Mouse (Mus musculus): ENCODE measurements around the gene Ccdc159.
A peak's percentile ranks its signal among the peaks of the same experiment; 100 is the strongest.

Ccdc159 gene

DNA sequence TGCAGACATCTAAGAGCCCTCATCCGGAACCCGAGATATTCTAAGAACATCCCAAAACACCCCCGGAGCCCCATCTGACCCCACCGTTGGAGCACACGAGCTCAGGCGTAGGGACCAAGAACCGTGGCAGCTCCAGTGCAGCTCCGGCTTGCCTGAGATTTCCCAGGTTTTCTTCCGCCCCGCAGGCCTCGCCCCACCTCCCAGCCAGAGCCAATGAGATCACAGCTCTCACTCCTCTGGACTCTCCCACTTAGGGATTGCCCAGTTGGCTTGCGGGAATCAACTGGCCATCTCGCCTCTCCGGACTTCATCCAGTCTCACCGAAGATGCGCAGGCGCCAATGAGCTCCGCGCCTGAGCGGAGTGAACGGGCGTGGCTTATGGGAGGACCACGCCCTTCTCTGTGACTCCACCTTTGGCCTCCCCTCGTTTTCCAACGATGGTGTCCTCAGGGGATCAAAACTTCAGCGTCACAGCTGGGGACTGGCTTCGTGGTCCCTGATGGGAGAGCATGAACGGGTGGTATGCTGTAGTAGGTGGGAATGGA, at the start of gene Ccdc159, which contains the start of gene Tmem205:
TSS of gene Ccdc159 (plus strand) at position 264 of the 546 bp plus-strand sequence.
TSS of gene Tmem205 (minus strand) at position 349 of the 546 bp plus-strand sequence.
- DNase-seq (ENCODE audit: low read depth, low spot score): peak; percentile 53

DNA sequence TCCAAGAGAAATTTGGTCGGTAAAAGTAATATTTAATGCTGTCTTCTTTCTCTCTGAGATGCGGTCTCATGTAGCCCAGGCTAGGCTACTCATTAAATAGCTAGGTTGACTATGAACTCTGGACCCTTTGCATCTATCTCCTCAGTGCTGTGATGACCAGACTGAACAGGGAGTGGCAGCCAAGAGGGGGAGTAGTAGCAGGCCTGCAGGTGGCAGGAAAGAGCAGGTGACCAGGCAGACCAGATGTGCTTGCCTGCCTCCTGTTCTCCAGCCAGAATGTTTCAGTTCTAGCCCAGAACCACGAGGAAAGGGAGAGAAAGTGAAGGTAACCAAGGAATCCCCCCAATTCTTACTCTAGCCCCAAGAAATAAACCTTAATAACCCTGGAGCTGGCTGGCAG, 38.0 kb upstream of the Ccdc159 start:
- peak; percentile 10 for DNase-seq (ENCODE audit: low read depth, low spot score)

DNA sequence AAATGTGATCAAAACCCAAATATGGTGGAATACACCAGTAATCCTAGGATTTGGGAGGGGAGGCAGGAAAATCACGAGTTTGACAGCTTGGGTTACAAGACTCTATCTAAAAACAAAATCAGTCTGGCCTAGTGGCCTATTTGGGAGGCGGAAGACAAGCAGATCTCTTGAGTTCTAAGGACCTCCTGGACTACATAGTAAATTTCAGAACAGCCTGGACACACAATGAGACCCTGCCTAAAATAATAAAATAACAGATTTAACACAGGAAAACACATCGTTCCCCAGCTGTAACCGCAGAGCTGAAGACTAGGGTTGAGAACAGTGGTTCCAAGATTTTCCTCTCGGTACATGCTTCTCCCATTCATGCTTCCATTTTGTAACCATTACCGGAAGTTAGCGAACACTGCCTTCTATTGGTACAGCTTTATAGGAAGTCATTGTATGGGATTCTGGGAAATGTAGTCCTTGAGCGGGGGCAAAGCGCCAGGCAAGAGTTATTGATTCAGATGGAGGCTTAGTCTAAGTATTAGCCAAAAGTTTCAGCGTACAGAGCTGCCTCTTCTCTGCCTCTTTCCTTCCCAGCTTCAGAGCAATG, 25.9 kb upstream of the Ccdc159 start:
- peak; percentile 78 for DNase-seq (ENCODE audit: low read depth, low spot score)

DNA sequence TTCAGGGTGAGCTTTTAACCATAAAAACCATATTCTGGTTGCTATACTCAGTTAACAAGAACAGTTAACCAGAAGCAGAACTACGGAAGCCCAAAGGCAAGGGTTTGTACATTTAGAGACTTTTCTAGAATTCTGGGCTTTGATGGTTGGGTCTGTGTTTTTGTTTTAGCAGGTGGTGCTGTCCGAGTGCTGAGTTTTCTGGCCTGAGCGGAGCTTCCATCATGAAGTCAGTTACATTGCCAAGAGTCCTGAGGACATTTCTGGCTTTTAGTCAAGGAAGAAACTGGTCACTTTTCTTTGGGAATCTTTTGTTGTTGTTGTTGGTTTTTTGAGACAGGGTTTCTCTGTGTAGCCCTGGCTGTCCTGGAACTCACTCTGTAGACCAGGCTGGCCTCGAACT, 23.2 kb upstream of the Ccdc159 start:
- no peak for DNase-seq (ENCODE audit: low read depth, low spot score)

DNA sequence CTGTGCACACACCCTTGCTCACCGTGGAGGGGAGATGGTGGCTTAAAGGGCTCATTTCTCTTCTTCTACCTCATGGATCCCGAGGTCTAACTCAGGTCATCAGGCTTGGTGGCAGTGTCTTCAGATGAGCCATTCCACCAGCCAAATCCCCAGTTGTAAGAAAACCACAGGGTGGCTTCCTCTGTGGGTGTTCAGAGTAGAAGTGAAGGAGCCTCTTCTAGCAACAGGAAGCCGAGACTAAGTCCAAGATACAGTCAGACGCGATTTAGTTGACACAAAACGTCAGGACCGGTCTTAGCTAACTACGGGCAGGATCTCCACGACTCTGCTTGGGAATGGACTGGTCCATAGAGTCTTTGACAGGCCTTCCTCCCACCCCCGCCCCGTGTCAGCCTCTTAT, 19.1 kb upstream of the Ccdc159 start:
- peak; percentile 30 for DNase-seq (ENCODE audit: low read depth, low spot score)

DNA sequence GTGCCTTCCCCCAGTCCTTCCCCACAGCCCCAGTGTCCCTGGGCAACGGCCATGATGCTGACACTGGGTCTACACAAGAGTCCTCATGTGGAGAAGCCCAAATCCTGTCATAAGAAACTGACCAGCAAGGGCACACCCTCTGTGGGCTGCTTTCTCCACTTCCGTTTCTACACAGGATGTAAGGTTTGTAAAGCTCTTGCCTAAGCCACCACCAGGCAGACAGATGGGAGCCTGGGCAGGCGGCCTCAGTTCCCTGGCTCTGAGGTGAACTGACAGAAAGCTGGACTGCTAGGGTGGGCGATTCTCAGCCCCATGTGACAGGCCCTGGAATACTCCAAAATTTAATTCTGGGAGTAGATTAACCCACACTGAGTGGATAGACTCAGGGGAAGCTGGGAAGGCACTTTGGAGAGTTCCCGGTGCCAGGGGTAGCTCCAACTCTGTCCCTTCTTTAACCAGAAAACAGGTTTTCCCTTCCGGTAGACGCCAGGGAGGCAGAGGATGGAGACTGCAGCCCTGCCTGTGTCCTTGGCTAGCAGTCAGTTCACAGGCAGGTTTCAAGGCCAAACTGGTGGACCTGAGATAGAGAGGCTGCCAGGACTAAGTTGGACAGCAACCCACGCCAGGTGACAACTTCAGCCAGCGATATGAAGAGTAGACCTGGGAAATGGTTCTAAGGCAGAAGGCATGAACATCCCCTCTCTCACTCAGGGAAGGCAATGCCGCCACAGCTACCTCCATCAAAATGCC, 17.6 kb upstream of the Ccdc159 start:
- DNase-seq (ENCODE audit: low read depth, low spot score): peak; percentile 26

DNA sequence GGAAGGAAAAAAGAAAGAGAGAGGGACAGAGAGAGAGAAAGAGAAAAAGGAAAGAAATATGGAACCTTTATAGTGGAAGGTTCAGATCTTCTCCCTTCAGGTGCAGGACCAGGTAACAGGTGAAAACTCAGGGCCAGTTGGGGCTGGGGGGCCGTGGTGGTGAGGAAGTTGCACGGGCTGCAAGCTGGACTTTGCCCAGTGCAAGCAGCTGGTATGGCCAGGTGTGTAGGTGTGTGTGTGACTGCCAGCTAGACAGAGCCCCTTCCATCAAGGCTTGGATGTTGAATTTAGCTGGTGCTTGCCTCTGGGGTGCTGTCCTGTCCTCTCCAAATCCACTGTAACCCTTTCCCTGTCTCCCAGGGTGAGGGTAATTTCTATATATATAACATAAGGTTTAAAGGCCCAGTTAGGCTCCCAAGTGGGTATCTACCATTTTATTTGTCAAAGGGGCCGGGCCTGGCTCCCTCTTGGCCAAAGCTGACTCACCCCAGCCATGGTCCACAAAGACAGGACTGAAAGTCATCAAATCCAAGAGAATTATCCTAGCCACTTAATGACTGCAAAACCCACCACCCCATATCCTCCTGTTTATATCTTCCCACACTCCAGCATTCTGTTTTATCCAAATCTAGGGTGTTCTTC, 10.3 kb upstream of the Ccdc159 start:
- no peak for DNase-seq (ENCODE audit: low read depth, low spot score)

DNA sequence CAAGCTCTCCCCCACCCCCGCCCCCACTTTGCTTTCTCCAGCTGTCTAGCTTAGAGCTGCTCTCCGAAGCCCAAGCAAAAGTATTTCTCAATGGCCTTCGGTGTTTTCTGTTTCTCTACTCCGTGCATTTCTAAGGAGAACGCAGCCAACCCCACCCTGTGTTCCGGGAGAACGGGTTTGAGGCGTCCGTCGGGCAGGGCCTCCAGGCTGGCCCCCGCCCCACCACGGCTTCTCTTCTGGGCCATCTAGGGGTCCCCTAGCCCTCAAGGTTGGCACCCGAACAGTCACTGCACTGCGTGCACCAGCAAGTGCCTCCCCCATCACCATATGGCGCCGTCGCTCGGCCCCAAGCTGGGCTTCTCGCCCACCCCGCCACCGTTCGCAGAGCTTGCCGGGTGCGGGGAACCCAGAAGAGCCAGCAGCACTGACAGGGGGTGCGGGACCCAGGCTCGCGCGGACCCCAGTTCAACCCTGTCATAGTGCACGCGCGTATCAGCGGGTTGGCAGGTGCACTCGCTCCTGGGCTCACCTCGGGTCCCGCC, 9.7 kb upstream of the Ccdc159 start:
- no peak for DNase-seq (ENCODE audit: low read depth, low spot score)

DNA sequence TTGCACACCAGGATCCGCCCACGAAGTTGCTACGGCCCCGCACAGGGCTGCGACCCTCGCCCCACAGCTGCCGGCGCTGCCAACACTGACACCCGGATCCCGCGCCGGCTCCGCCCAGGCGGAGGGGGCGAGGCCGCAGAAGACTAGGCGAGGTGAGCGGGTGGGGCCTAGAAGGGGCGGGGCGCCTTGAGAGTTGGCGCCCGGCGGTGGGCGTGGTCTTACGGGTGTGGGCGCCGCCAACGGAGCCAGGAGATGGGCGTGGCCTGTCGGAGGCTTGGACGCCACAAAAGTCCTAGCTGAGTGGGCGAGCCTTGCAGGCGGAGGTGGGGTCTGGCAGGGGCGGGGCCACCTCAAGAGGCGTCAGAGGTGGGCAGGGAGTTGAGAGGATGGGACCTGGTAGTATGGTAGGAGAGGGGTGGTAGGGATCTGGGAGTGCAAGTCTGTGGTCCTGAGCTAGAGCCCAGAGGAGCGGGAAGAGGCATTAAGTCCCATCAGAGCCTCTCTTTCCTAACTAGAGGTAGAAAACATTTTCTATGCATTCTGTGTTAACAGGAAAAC, 9.2 kb upstream of the Ccdc159 start, which contains the start of gene Rab3d:
TSS of gene Rab3d (minus strand) at position 158 of the 558 bp plus-strand sequence.
- DNase-seq (ENCODE audit: low read depth, low spot score): peak; percentile 95

DNA sequence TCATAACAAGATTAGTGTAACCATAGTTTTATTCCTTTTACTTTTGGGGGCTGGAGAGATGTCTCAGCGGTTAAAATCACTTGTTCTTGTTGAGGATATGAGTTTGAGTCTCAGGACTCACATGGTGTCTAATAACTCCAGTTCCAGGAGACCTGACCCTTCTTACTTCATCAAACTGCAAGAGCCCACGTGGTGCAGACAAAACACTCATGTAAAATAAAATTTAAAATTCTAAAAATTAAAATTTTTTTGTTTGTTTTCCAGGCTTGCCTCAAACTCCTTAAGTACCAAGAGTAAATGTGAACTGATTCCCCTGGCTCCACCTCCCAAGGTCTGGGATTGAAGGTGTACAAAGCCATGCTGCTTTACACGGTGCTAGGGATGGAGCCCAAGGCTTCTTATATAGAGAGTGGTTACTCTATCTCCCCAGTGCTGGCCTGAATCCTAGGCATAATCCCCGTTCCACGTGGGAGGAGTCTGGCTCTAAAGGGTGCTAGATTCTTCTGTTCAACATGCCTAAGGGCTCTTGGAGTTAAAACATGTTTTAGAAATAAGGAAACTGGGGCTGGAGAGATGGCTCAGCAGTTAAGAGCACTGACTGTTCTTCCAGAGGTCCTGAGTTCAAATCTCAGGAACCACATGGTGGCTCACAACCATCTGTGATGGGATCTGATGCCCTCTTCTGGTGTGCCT, 8.4 kb upstream of the Ccdc159 start:
- no peak for DNase-seq (ENCODE audit: low read depth, low spot score)

DNA sequence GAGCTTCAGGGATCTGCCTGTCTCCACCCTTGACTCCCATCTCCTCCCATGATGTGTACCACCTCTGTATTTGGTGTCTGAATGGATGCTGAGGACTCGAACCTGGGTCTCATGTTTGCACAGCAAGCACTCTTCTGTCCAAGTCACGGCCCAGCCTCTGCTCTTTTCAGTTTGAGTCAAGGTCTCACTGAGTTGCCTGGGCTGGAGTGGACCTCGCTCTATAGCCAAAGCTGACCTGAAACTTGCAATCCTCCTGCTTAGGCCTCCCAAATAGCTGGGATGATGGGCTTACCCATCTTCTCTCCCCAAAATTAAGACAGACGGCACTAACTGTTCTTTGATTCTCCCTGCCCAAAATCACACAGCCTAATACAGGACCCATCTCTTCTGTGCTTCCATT, 4.2 kb upstream of the Ccdc159 start:
- no peak for DNase-seq (ENCODE audit: low read depth, low spot score)

DNA sequence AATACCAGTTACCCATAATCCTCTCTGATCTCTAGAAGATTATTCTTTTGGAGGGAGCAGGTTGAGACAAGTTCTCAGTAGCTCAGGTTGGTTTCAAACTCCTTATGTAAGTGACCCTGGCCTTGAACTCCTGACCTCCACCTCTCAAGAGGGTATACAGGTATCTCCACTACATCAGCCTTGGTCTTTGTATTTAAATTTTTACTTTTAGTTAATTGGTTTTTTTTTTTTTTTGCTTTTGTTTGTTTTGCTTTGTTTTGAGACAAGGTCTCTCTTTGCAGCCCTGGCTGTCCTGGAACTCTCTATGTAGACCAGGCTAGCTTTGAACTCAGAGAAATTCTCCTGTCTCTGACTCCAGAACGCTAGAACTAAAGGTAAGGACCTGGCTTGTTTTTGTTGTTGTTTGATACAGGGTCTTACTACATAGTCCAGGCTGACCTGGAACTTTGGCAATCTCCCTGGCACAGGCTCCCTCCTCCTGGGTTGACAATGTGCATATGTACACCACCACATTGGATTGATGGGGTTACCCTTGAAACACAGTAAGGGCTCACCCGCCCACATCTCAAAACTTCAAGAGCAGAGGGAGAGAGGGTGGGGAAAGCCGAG, 3.7 kb upstream of the Ccdc159 start:
- no peak for DNase-seq (ENCODE audit: low read depth, low spot score)

DNA sequence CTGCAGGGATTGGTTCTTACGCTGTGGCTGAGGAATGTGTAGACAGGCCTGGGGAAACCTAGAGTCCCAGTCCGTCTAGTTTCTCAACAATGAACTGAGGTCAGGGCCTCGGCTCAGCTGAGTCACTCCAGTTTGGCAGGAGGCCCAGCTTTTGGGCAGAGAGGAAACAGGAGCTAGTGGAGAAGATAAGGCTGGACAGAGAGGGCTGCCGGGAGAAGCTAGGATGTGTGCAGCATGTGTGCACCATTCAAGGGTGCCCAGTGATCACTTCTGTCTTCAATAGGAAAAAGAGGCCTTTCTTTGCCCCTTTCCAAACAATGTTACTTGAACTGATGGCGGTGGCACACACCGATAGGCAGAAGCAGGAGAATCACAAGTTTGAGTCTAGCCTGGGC, 3.2 kb upstream of the Ccdc159 start:
- no peak for DNase-seq (ENCODE audit: low read depth, low spot score)

DNA sequence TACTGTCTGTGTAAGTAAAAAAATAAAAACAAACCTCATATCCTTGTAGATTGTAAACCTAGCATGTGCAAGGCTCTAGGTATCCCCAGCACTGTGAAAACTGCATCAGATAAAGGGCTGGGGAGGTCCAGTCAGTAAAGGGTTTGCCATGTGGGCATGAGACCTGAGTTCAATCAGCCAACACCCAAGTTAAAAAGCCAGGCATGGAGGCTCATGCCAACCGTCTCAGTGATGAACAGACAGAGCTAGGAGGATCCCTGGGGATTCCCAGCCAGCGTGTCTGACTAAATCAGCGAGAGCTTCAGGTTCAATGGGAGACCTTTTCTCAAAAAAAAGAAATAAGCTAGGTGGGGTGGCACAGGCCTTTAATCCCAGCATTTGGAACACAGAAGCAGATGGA, 2.2 kb upstream of the Ccdc159 start:
- no peak for DNase-seq (ENCODE audit: low read depth, low spot score)

DNA sequence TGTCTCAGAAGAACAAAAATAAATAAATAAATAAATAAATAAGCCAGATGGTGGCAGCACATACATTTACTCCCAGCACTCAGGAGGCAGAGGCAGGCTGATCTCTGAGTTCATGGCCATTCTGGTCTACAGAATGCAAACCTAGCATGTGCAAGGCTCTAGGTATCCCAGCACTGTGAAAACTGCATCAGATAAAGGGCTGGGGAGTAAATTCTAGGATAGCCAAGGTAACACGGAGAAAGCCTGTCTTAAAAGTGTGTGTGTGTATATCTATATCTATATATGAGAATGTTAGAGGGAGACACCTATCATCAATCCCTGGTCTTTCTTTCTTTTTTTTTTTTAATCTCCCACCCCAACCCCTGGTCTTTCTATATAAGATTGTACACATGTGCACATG, 1.8 kb upstream of the Ccdc159 start:
- DNase-seq (ENCODE audit: low read depth, low spot score): no peak

DNA sequence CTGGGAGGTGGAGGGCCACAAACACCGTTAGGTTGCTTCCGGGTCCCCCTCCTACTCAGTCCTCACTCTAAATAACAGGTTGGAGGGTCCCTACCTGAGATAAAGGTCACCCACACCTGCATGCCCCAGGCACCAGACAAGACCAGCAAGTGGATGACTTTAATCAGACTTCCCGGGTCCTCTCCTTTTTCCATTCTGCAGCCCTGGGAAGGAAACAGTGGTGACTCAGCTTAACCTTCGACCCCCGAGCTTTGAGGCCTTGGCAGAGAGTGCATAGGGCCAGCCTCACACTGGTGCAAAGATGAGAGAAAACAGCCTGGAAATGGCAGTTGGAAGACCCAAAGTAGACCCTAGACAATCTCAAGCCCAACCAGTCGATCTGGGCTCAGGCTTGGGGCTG, 1.1 kb upstream of the Ccdc159 start:
- no peak for DNase-seq (ENCODE audit: low read depth, low spot score)

DNA sequence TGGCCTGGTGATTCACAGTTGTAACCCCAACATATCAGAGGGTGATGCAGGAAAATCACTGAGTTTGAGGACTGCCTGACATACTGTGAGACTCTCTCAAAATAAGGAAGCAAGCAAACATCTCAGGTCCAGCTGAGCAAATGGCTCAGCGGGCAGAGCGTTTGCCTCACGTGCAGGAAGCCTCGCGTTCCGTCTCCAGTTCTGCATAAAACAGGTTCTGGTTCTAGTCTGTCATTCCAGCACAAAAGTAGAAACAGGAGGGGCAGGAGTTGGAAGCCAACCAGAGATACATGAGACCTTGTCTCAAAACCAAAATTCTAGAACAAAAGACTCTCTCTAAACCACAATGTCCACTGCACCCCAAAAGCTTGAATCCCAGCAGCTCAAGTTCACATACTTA, 487 bp upstream of the Ccdc159 start:
- DNase-seq (ENCODE audit: low read depth, low spot score): no peak

DNA sequence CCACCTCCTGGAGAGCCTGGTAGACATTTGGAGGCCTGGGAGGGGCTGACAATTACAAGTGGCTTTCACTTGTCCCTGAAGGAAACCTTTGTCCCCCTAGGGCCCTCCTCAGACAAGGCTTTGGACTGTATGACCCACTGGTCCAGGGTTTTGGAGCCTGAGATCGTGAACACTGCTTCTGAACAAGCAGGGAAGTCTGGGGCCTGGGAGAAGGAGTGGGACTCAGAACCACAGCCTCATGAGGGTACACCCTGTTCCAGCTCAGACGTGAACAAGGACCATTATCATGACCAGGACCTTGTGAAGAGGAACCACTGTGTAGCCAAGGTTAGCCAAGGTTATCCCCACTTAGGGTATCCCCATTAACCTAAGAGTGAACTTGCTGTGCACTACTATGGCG, 1.9 kb downstream of the Ccdc159 start:
- no peak for DNase-seq (ENCODE audit: low read depth, low spot score)

DNA sequence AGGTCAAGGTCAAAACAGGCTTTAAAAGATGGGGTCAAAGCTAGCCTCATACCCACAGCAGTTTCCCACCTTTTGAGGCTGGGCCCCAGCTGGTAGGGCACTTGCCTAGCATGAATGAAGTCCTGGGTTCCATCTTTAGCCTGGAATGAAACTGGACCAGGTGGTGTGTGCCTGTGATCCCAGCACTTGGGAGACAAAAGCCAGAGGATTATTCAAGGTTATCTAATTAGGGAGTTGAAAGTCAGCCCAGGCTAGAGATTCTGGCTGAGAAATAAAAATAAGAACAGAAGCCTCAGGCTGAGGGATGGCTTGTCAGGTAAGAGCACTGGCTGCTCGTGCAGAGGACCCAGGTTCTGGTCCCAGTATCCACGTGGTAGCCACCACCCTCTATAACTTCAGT, 4.7 kb downstream of the Ccdc159 start:
- no peak for DNase-seq (ENCODE audit: low read depth, low spot score)

DNA sequence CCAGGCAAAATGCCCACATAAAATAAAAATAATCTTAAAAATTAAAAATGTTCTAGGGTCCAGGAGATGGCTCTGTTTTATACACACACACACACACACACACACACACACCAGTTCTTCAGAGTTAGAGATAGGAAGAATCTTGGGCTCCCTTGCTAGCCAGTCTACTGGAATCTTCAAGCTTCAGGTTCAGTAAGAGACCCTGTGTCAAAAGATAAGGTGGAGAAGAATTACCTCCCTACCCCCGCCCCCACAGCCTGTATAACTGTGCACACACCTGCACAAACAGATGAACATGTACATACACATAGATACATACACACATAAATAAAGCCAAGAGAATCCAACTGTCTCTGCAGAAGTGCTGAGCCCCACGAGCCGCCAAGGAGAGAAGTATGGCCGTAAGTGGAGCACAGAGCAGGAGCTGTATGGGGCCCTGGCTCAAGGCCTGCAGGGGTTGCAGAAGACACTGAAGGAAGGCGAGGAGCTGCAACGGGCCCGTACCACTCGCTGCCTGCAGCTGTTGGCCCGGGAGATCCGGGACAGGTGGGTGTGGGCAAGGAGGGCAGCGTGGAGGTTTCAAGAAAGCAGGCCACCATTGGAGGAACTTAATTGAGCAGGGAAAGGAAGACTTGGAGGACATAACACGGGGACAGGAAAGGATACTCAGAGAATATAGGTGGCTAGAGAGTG, 5.3 kb downstream of the Ccdc159 start:
- DNase-seq (ENCODE audit: low read depth, low spot score): no peak

Data from CD4-positive helper T cell, adult 2 months (primary cell).